Mouse (Mus musculus) adrenal gland, adult 10 weeks (tissue): ENCODE results near the gene Kctd7. TPM values are rescaled to one million over a fixed set of nuclear protein-coding genes. Genes with fewer than 3 reads are reported as not detected.

ENCODE experiments used
- polyA plus RNA-seq: library from polyadenylated mRNA; stranded (reverse); fragments of 350-450 nt; fragmentation: Illumina TruSeq; extraction: RNeasy Lipid Tissue Mini Kit (QIAGEN cat#74804); gene quantifications from one replicate; pipeline ENCODE4 v1.2.3, GENCODE M21; 2014; ENCODE audit warnings: low read depth, low replicate concordance

Gene Kctd7
- polyA plus RNA-seq: 7.6 TPM

DNA sequence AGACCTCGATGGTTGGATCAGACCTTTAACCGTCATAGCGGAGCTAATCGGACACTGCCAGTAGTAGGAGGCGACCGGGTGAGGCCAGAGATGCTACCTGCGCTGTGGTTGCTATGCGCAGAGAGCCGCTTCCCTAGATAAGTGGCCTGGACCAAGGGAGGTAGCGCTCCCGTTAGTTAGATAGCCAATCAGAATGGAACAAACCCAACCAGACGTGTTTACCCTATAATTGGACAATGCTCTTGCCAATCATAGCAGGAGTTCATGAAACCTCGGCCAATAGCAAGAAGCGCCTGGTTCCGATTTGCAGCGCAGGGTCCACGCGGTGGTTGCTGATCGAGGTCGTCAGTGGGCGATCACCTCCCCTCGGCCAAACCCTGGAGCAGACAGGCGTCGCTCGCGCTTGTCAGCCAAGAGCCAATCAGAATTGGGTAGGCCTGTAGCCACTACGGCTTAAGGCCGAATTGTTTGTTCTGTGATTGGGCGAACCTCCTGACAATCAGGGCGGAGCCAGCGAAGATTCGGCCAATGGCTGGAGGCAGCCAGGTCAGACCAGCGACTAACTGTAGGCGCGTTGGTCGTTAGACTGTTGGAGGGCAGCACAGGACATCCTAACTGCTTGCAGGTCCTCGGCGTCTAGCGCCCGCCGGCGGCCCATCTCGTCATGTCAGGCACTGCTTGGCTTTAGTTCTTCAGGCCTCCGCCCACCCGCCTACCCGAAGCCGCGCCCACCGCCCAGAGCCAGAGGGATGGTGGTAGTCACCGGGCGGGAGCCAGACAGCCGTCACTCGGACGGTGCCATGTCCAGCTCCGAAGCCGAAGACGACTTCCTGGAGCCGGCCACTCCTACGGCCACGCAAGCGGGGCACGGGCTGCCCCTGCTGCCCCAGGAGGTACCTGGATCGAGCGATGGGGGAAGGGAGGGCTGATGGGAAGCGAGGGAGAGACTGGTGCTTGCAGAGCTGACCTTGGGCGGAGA, at the start of gene Kctd7:
Gene Kctd7, plus strand, starts transcription at position 528 of the 979 bp plus-strand sequence.

DNA sequence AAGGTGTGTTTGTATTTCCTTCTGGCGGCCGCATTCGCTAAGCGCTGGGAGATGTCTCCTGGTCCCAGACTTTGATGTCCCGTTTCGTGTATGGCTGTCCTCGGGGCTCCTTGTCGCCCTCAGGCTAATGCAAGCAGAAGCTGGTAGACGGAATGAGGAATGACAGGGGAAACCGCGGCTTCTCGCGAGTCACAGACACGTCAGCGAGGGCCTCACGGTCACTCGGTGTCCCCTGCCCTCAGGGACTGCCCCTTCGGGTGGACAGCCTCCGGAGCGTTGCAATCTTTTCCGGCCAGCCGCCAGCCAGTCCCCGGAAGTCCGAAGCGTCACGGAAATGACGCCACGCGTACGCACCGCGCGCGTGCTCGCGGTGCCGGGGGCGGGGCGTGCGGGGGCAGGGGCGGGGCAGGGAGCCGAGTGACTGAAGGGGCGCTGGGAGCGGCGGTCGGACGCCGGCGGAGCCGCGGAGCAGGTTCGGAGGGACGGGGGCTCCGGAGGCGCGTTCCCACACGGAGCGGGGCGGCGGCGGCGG, 26.8 kb downstream of the Kctd7 start, which contains the start of gene Rabgef1:
Gene Rabgef1, plus strand, starts transcription at position 376 of the 532 bp plus-strand sequence.

Other genes with a start within 250 kb of the Kctd7 start
- gene Zbed5, start 249.1 kb upstream of the Kctd7 start, polyA plus RNA-seq: 1.6 TPM
- gene Phkg1, start 246.3 kb upstream of the Kctd7 start, polyA plus RNA-seq: 1.7 TPM
- gene Nupr1l, start 236.3 kb upstream of the Kctd7 start, polyA plus RNA-seq: 8.9 TPM
- gene Vkorc1l1, start 202.9 kb upstream of the Kctd7 start, polyA plus RNA-seq: 67.8 TPM
- gene Gusb, start 141.8 kb upstream of the Kctd7 start, polyA plus RNA-seq: 35.8 TPM
- 9.3 TPM for gene Asl, start 115.6 kb upstream of the Kctd7 start, polyA plus RNA-seq
- gene Crcp, start 115.6 kb upstream of the Kctd7 start, polyA plus RNA-seq: 35.3 TPM
- gene Tpst1, start 71.5 kb upstream of the Kctd7 start, polyA plus RNA-seq: 47.5 TPM
- gene Rabgef1, start 26.9 kb downstream of the Kctd7 start, polyA plus RNA-seq: 43.2 TPM
- 50.9 TPM for gene Tmem248, start 72.2 kb downstream of the Kctd7 start, polyA plus RNA-seq
- gene Sbds, start 110.7 kb downstream of the Kctd7 start, polyA plus RNA-seq: 110 TPM
- gene Tyw1, start 110.8 kb downstream of the Kctd7 start, polyA plus RNA-seq: 4.0 TPM
- gene Caln1, start 224.6 kb downstream of the Kctd7 start, polyA plus RNA-seq: 32.7 TPM
- not detected for gene A330070K13Rik, start 239.8 kb downstream of the Kctd7 start, polyA plus RNA-seq